Mouse (Mus musculus) retina, postnatal 1 day (tissue): ENCODE results near the gene Coa7.
"Not testable (repeated sequence)": the region's sequence is repeated elsewhere in the genome, so short reads cannot be mapped to it uniquely, and the experiment has no call there.

Source experiments
- DNase-seq: peaks from one replicate; pipeline ENCODE4 v3.0.0-alpha.2; 2012

Coa7 gene

DNA sequence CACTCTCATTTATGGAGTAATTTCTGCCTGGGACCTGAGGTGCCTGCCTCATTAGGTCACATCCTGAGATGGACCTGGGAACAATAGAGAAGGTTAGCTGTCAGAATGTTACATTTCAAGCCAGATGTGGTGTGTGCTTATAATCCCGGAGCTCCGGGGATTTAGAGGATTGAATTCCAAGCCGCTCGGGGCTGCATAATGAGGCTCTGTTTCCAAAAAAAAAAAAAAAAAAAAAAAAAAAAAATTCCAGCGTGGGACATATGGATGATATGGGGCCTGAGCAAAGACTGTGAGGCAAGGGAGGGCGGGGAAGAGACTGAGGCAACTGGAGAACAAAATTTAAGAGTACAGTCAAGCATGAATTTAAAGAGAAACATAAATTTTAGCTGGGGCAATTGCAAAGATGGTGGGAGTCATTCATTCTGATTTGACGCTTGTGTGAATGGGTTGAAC, 16.7 kb downstream of the Coa7 start:
- DNase-seq = peak; percentile 58

DNA sequence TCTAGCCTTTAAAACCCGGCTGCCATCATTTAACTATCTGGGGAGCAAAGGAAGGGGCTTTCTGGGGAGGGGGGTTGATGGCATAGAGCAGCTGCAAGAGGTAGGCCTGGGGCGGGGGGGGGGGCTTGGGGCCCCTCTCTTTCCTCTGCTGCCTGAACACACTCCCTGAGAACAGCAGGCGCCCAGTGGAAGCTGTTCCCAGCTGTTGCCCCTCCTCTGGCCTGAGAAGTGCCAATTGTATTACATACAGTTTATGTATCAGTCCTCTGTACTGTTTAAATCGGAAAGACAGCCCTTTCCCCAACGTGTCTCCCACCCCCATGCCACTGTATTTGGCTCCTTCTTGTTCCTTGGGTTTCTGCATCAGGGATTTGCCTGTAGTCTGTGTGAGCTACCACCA, 17.9 kb downstream of the Coa7 start:
- no peak for DNase-seq

DNA sequence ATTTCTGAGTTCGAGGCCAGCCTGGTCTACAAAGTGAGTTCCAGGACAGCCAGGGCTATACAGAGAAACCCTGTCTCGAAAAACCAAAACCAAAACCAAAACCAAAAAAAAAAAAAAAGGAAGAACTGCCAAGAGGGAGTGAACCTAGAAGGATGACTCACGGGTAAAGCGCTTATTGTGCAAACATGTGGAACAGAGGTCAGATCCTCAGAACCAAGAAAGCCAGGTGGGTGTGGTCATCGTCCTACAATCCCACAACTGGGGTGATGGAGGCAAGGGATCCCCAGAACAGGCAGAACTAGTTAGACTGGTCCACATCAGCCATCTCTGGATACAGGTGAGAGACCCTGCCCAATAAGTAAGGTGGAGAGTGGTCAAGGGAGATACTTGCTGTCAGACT, 19.2 kb downstream of the Coa7 start:
- no peak for DNase-seq

DNA sequence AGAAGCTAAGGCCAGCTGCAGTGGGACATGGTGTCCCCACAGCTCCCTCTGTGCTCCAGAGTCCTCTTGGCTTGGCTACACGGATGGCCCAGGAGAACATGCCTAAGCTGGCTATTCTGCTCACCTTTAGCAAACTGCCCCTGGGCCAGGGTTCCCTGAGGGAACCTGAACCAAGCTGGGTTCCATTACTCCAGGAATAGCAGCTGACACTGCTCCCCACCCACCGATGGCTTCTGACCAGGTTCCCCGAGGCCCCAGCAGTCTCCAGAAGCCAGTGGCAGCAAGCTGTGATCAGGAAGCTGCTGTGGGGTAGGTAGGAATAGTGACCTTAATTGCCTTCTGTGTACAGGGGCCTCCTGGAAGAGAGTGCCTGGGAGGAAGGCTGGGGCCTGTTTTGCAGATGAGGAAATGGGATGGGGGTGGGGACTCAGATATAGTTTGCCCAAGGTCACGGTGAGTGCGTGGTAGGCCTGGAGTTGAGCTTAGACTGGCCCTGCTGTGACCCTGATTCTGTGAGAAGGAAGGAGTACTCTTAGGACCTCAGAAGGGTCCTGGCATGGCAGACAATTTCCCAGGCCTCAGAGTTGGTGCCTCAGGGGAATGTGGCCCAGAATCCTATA, 20.4 kb downstream of the Coa7 start:
- no peak for DNase-seq

DNA sequence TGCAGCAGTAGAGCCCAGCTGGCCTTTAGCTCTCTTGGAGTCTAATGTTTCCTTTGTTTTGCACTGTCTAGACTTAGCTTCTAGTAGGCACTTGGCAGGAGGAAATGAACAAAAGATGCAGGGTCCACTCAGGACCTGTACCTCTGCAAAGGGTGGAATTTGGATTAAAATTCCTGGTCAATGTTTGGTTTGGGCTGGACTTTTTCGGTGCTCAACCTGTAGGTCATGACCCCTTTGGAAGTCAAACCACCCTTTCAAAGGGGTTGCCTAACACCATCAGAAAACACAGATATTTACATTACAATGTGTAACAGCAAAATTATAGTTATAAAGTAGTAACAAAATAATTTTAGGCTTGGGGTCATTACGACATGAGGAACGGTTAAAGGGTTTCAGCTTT, 21.1 kb downstream of the Coa7 start:
- DNase-seq = no peak

DNA sequence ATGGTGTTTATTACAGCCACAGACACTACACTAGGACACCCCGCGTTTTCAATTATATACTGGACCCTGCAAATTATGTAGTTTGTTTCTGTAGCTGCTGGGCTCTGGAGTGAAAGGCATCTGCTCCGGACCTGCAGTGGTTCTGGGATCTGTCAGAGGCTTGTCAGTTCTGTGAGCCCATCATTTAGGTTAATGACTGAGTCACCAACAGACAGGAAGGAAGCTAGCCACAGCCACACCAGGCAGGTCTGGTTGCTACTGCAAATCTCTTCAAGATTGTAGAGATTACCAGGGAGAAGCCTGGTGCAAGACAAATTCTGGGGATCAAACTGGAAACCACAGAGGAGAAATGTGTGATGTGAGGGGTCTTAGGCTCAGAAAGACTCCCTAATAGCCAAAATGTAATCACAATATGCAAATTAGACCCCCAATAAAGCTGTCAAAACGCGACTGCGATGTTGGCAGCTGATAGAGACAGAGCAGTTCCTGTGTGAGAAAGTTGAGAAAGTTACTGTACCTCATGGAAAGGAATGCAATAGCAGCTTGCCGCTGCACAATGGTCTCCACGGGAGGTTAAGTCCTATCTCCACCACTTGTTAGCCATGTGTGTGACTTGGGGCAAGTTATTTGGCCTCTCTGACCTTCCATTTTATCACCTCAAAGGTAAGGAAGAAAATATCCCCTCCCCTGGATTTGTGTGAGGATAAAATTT, 22.1 kb downstream of the Coa7 start:
- DNase-seq = no peak

DNA sequence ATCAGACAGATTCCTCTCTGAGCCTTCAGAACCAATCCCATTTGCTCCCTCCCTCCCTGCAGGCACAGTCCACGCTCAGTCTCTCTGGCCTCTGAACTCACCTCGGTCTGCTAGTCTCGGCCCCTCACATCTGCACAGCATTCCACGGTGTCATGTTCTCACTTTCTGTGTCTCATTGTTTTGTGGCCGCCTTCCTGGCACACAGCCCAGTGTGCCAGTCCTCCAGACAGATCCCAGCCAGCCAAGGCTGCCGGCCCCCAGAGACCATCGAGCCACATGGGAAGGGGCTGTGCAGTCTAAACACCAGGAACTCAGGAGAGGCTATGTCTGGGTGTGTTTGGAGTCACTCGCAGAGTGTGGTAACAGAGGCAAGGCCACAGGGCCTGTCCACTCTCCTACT, 22.9 kb downstream of the Coa7 start:
- peak; percentile 90 for DNase-seq

DNA sequence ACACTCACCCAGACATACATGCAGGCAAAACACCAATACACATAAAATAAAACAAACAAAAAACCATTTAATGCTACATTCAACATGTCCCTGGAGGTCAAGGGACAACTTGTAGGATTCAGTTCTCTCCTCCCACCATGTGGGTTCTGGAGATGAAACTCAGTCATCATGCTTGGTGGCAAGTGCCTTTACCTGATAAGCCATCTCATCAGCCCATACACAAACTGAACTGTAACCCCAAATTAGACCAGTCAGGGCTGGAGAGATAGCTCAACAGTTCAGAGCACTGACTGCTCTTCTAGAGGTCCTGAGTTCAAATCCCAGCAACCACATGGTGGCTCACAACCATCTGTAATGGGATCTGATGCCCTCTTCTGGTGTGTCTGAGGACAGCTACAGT, 25.7 kb downstream of the Coa7 start:
- not testable (repeated sequence) for DNase-seq

DNA sequence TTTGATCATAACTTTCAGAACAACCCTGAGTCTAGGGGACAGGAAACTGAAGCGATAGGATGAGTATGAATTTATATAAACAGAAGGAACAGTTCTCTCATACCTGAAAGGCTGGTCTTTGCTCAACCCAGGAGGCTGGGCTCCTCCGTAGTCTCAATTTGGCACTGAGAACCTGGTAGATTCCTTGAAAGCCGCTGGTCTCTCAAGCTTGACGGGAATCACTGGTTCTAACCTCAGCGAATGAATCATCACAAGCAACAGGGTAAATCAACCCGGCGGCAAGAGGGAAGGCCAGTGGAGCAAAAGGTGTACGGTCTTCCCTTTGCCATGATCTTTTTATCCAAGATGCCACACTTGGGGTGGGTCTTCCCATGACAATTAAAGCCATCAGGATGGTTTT, 29.5 kb downstream of the Coa7 start:
- no peak for DNase-seq

DNA sequence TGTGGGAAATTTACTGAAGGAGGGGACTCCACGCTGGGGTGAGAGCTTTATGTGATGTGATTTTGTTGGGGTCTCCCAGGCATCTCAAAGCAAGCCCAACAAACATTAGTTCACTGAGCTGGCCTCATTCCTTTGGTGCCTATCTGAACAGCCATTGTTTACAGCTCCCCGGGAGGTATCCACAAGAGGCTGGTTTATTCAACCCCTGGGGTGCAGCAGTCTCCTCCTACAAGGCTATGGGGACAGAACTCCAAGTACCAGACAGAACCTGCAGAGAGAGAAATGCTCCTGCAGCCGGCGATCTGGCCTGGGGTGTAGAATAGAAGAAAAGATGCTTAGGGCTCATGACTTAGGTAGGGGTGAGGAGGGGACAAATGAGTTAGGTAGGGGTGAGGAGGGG, 30.6 kb downstream of the Coa7 start:
- peak; percentile 34 for DNase-seq

DNA sequence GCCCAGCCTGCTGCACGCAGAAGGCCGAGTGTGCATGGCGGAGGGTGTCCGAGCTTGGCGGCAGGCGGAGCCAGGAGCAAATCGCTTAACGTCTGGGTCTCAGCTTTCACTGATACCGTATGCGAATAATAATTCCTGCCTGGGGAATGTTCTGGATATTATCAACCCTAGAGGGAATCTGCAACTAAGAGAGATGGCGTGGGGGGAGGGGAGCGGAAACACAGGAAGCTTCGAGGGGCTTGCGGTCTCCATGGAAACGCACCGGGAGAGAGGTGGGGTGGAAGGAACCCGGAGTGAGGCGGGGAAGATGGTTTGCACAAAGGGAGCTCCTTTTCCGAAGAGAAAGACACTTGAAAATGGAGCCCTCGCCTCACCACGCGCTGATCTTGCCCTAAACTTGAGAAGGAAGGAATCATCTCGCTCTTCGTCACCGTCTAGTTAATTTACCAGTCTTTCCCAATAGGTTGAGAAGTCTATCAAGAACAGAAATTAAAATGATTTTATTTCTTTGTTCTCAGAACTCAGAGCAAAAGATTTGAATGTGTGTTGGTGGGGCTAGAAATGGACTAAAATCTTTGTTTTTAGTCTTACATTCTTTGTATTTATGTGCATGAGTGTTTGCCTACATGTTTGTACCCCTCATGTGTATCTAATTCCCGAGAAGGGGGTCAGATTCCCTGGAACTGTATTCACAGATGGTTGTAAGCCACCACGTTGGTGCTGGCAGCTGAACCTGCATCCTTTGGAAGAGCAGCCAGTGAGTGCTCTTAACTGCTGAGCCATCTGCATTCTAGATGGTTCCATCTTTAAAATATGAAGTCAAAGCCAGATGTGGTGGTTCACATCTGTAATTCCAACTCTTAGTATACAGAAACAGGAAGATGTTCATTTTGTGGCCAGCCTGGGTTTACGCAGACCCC, 32.5 kb downstream of the Coa7 start:
- DNase-seq = peak; percentile 95

DNA sequence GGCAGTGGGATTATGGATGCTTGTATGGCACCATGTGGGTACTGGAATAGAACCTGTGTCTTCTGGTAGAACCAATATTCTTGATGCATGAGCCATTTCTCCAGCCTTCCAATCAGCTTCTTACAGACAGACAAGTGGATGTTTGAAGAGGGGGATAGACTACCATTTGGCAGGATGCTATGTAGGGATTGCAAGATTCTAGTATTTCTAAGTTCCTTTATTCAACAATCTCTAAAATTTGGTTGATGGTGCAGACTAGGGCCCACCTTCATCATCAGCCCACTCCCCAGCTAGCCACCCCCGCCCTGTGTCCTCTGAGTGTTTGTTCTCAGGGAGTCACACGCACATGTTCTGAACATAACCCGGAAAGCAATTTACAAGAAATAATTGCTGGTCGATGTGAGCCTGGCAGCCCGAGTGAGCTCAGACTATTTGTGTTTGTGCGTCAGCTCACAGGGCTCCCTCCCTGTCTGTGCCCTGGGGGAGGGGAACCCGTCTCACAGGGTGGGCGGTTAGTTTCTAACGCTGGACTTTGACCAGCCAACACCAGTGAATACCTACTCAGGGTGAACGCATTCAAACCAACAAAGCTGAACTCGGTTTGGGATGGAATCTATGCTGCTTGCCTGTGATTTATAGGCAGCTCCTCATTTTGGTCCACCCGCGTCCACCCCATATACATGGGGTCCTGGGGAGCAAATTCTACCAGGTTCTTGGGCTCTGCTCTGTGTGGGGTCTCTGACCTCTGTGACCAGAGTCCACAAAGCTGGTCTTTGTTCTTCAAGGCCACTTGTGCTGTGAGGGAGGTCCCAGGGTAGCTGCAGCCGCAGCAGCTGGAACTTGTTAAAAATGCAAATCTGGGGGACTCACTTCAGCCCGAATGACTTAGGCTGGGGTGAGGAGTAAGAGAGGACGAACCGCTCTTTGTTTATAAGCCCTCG, 34.7 kb downstream of the Coa7 start:
- peak; percentile 94 for DNase-seq

DNA sequence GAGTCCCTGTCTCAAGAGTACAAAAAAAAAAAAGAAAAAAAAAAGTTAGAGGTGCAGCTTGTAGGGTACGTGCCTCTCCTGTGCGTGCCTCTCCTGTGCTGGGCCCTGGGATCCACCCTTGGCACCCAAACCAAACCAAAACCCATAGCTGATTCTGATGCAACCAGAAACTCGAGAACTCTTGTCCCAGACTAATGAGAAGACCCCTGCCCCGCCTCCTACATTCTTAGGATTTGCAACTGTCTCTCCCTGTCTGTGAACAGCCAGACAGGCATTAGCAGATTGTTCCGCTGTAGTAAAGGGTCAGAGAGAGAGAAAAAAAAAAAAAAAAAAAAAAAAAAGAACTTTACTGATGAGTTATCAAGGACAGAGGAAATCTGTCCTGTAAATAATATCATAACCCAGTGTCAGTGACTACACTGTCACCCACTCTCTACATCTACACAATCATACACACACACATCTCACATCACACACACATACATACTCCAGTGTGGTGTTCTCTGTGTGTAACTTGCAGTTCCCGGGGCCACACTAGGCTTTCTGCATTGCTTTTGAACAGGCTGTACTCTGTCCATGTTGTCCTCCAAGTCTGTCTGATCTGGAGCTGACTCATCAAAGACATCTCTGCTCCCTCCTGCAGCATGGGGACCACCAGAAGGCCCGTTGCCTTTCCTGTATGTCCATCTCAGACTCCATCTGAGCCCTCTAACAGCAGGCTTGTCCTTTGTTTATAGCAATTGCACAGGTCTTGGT, 35.6 kb downstream of the Coa7 start:
- peak; percentile 76 for DNase-seq

DNA sequence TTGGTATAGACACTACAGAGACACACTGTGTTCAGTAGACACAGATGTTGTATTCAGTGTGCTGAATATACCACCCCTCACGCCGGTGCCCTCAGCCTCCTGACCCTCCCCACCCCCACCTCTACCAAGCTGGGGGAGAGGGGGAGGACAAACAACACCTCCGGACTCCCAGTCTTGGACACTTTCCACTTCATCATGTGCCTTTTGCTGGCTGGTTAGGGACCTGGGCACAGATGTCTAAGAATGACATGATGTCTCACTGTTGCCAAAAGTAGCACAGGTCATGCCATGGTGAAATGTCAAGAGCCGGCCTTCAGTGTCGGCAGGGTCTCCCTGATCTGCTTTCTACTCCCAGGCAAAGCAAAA, 36.2 kb downstream of the Coa7 start:
- peak; percentile 32 for DNase-seq

DNA sequence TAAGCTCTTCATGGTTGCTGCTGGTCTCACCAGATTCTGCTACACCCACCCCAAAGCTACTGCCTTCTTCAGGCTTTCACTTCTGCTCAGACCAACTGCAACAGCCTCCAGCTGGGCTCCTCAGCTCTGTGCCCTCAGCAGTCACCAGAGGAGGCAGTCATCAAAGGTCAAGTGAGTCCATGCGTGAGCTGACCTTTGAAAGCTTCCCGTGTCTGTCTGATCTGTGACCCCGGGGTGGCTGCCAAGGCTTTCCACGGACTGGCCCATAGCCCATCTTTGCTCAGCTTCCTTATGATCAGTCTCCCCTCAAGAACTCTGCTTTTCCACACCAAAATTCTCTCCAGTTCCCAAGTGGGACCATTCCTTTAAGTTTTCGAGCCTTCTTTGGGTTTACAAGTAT, 41.3 kb downstream of the Coa7 start:
- DNase-seq = no peak

DNA sequence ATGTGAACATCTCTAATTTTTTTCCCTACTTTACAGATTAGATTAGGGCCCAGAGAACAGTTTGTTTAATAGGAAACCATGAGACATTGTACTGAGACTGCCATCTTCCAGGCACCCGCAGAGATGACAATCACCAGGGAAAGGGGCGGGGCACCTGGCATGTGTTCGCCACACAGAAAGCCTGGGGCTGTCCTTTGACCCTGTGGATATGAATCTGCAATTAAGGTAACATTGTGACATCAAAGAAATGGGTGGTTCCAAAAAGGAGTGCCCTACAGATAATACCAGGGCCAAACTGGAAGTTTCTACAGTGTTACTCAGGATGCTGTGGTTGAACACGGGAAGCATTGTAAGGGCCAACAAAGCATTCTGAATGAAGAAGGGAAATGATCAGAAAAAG, 42.5 kb downstream of the Coa7 start:
- DNase-seq = no peak

DNA sequence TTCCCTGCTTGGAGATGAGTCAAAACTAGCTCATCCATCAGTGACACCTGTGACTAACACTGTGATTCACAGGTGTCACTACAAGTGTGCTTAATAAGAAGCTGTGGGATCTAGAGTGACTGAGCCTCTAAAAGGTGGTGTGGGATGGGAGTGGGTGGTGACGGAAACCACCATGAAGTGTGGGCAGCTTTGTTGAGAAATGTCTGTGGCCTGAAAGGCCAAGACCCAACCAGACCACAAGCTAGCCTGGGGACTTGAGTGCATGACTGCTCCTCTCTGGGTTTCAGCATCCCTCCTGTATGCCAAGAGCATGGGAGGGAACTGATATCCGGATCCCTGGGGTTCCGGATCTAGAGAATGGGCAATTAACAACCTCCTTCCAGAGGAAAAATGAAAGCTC, 43.5 kb downstream of the Coa7 start:
- DNase-seq = no peak

DNA sequence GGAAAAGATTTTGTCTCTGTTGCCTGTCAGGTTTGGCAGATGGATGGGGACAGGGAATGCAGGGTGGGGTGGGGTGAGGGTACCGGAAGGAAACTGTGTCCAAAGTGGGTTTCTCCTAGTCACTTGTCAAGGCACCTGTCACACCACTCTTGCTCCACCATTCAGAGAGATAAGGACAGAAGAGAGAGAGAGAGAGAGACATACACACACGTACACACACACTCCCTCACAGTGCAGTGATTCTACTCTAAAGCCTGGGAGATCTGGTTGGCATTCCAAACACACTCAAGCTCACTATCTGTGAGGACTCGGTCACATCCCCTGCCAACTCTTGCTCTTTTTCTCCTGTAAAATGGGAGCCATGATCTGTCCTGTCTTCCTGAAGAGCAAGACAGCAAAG, 44.2 kb downstream of the Coa7 start:
- no peak for DNase-seq

DNA sequence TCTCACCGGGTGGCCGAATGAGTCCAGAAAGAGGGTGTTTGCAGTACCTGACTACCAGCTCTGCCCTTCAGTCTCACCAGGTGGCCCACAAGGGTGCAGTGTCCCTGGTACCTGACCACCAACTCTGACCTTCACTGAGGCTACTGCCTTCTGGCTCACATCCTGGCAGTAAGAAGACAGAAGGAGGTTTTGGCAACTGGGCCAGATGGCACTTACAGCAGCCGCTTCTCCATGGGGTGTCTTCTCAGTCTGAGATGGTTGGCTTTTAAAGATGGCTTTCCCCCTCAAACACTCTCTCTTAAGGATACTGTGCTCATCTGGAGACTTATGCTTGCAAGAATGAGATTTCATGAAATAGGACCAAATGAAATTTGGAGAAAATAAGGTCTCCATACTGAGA, 51.5 kb downstream of the Coa7 start:
- DNase-seq = no peak

DNA sequence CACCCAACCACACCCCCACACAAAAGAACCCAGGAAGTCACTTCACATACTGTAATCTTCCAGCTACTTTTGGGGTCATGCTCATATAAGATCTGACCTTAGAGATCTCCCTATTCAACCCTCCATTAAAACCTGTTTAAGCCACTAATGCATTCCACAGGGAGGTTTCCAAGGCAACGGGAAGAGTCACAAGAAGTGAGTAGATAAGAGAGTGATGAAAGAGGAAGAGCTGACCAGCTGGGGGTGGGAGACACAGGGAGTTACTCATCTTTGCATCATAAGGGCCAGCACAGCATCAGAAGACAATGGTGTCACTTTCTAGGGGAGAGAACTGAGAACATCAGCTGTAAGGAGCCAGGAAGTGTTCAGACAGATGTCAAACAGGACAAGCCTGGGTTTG, 52.2 kb downstream of the Coa7 start:
- DNase-seq = no peak

DNA sequence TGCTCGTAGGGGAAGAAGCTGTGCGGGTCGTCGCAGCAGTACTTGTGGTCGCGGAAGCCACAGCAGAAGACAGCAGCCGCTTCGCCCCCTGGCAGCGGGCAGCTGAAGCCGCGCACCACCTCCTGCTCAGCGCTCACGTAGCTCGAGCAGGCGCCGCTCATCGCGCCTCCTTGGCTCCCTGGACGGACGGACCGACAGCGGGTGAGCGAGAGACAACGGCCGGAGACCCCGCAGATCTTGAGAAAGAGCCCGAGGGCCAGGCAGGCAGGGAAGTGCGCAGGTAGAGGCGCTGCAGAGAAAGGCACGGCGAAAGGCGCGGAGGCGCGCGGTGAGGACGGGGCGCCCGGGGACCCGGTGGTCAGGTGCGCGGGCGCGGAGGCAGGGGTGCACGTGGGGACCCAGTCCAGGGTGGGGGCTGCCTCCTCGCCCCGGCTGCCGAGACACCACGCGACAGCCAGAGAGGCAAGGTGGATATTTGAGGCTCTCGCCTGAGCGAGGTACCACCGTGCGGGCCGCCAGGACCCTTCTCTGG, 55.3 kb downstream of the Coa7 start, which contains the start of gene Shisal2a:
Gene Shisal2a, minus strand, starts transcription at position 167 of the 532 bp plus-strand sequence.
- DNase-seq = peak; percentile 63

DNA sequence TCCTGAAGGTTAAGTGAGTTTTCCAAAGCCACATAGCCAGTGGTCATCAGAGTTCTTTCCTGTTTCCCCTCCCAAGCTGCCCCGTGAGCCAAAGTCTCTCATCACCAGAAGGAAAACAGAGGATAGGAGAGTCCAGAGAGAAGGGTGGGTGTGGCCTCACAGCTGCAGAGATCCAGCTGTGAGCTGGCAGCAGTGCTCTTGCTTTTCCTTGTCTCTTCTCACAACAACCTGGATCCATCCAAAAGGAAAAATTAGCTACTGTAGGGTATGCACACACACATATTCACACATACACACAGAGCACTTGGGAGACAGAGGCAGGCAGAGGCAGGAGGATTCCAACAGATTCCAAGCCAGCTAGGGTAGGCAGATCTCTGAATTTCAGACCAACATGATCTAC, 58.1 kb downstream of the Coa7 start:
- DNase-seq = no peak
